Mouse (Mus musculus): ENCODE measurements at regions not wholly inside any gene's neighbourhood (a gene's known extent, or its start where the extent isn't known, plus 50 kb on each side); places are given as distances from the start of the nearest gene placed in this dataset.

DNA sequence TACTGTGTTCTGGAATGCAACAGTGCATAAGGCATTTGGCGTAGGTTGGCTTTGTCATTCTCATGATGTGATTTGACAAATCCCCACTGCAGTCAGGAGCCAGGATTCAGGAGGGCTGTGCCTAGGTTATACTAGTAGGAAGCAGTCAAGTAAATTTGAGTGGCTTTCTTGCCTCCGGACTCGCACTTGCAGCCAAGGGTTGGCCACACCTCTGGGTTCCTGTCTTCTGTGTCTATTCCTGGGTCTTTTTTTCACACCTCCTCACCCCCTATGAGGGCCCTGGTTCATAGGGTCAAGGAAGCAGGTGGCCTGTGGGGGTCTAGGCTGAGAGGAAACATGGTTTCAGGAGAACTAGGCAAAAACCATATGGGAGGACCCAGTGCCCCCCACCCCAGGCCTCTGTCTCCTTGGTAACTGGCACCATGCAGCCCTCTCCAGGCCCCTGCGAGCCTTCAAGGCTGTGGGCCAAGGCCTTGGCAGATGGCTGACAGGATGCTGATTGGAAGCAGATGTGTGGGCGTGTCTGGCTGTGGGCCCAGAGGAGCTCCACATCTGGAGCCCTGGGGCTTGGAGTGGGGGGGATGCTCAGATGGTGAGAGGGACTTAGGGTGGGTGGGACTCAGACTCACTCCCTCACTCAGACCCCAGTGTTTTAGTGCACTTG lies 195.7 kb downstream of the Rgs3 start:
- peak; percentile 35 to 43 for DNase-seq (ENCODE audit: low spot score in 2 of 2)

DNA sequence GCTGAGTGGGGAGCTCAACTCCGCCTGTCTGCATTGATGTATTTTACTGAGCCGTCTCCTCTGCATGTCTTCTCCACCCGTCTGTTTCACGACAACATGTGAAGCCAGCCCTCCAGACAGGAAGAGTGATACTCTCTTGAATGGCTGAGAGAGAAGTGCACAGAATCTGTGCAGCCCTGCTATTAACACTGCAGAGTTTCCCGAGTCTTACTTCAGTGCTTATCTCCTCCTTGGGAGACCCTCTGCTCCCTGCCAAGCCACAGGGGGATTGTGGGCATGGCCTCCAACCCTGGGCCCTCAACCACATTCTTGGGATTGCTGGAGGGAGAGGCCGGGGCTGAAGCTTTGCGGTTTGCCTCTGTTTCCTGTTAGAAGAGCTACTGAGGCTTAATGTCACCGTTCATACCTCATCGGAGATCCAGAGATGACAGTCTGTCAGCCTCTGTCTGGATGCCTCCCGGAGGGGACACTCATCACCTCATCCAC lies 197.1 kb downstream of the Rgs3 start:
- DNase-seq (ENCODE audit: low spot score in 2 of 2), result no peak

DNA sequence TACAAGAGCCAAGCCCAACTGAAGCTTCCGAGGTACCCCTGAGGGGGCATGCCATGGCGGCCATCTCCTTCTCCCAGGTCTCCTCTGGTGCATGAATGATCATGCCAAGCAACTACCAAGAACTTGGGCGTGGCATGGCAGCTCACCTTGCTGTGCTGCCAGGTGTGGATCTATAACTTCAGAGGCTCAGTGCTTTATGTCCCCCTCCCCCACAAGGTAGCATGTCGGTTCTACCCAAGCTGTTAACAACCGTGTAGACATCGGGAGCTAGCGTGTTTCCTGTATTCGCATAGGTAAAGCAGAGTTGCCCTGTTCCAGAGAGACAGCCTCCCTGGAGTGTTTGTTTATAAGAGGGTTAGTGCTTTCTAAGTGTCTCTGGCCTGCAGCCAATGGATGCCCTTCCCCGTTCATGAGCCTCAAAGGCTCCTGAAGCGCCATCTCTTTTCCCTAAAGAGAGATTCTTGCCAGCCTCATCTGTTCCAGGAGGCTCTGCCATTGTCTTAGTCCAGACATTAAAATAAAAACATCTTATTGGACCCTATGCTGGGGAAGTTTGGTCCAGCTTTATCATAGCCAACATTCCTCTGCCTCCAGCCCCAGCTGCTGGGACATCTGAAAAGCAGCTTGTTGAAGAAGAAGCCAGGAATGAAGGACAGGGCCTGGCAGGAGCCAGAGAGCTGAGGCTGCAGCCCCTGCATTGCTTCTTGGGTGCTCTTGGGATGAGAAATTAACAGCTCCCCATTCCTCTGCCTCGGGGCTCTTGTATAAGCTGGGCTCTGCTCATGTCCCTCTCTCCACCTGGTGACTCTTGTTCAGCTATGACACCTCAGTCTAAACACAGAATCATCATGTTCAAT lies 201.3 kb downstream of the Rgs3 start:
- DNase-seq (ENCODE audit: low spot score in 2 of 2), result no peak

DNA sequence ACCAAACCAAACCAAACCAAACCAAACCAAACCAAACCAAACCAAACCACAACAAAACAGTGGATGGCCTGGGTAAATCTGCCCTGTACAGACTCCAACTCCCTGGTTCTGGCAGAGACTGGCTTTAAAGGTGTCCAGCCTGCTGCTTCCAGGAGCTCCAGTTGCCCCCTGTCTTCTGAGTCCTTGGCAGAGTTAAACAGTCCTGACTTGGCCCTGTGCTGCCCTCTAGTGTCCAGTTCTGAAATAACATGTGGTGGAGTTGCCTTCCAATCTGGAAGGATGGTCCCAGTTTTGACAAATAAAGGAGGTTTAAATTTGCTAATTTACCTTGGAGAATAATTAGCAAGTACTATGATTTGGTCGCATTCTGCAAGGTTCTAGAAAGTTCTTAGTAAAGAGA lies 202.0 kb downstream of the Rgs3 start:
- peak; percentile 48 to 66 for DNase-seq (ENCODE audit: low spot score in 2 of 2)

DNA sequence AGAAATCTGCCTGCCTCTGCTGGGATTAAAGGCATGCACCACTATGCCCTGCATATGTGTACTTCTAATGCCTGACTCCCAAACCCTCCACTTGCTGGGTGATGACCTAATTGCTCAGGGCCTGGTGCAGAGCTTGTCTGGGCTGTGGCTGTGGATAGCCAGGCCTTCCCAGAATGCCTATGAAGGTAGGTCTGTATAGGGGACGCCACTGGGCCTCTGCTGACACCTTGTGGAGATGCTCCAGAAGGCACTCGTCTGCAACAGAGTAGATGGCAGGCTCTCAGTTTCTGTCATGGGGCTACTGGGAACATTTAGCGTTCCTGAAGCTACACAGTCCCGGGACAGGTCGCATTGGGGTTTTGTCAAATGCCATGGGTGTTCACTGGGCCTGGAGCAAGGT lies 201.4 kb upstream of the Zfp618 start:
- peak; percentile 49 to 66 for DNase-seq (ENCODE audit: low spot score in 2 of 2)

DNA sequence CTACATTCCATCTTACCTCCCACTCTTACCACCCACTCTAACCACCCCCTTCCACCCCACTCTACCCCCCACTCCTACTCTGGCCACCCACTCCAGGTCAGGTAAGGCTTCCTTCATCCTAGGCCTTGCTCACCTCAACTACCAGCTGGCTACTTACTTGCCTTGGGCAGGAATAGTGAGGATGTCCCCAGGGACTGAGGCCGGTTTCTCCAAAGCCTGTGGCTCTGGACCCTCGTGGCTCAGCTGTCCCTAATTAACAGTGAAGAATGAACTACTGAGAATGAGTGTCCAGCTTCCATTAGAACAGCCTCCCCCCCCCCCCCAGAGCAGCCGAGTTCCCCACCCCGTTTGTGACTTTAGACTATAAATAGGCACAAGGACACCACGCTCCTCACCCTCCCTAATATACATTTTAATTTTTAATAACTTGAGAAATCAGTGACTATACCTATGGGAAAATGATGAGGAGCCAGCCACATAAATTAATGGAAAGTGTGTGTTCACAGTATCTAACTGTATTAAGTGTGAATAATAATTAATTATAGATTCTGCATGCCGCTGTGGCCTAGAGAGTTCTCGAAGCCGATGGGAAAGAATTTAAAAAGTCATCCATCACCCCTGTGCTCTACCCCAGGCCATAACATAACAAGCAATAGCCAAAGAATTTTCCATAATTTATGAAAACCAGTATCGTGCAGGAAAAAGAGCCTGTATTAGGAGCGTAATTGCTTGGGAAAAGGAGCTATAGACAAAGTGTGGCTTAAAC lies 195.7 kb upstream of the Zfp618 start:
- DNase-seq (ENCODE audit: low spot score in 2 of 2), result no peak

DNA sequence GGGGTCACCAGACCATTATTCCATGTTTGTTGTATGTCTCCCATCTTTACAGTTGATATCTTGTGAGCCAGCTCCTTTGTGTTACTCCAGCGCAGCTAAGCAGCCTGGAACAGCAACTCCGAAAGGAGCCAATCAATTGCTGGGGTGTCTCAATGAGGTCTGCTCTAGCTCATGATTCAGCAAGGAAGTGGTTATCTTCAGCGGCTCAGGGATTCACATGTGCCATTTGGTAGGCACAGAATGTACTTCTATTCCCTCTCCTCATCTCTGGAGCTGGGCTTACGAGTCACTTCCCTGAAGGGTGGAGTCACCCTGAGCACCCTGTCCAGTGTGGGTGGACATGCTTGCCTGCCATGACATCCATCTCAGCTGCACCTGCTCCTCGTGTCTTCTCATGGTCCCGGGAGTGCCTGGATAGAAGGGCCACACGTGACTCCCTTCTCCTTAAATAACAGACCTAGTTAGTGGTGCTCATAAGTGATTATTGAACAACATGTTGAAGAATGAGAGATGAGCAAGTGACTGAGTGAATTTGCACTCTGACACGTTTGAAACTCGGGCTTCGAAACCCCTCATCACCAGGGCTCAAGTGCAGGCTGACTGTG lies 190.3 kb upstream of the Zfp618 start:
- DNase-seq (ENCODE audit: low spot score in 2 of 2), result no peak

DNA sequence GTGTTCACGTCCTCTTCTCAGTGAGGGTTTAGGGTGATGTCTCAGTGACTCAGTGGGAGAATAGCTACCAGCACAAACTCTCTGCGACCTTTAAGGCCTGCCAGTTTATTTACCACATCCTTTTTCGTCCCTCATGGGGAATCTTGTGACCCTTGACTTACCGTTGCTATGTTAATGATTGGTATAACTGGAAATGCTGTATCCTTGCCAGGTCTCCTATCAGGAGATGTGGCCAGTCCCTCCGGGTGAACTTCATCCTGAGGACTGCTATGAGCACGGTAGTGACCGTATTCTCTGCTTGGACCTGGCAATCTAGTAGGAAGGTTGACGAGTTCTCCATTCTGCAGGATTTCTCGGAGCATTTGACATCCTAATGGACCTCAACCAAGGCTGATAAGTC lies 188.5 kb upstream of the Zfp618 start:
- no peak for DNase-seq (ENCODE audit: low spot score in 2 of 2)

DNA sequence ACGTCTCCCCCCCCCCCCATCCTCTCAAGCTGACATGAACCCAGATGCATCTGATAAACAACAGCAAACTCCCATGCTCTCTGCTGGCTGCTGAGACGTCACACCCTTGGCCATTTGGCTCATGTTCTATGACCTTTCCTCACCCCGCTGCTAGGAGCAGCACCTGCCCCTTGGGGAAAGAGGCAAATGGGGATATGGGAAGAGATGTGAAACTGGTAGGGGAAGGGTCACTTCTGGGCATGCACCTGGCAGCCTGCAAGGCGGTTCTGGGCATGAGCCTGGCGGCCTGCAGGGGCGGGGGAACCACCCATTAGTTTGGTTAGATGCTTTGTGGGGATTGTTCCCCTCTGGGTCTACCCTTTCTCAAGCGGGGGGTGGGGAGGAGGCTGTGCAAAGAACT lies 187.9 kb upstream of the Zfp618 start:
- DNase-seq (ENCODE audit: low spot score in 2 of 2), result no peak

DNA sequence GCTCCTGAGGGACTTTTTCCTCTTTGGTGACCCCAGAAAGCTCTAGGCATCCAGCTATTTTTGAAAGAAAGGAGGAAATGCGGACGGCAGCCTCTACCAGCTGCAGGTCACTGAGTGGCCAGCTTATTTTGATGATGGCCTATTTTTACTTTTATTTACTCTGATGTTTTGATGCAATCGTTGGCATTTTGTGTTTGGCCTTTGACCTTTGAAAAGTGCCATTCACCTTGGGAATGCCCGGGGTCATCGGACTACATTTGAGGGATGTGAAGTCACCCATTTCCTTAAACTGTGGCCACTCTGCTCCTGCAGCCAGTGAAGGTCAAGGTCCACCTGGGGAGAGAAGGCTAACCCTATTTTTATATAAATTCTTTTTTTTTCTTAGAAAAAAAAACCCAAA lies 186.8 kb upstream of the Zfp618 start:
- DNase-seq (ENCODE audit: low spot score in 2 of 2), result no peak

DNA sequence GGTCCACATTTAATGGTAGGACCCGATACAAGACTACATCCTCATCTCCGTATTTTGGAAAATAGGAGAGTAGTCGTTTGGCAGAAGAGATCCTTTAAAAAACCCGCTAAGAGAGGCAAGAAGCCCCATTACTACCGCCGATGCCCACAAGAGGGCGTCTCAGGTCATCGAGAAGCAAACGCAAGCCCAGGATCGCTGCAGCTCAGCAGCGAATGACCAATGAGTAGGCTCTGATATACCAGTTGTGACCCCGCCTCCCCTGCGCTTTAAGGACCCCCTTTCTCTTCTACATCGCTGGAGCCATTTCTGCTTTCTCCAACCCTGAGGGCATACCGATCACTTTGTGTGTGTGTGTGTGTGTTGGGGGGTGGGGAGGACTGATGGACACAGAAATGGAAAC lies 185.0 kb upstream of the Zfp618 start:
- DNase-seq (ENCODE audit: low spot score in 2 of 2), result peak; percentile 71 to 78

DNA sequence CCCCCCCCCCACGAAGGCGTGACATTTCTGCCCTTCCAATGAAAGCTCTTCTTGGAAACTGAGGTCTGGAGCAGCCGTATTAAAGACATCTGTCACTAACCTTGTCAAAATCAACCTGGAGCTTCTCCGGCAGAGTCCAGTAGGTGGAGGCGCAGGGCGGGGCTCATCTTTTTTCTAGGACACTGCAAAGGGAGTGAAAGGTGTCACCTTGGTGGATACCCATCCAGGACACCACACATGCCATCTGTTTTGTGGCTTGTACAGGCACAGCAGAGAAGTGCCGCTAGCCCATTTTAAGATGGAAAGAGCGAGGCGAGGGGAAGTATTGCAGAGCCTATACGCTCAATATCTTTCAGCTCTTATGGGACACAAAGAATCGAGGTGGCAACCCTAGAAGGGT lies 184.5 kb upstream of the Zfp618 start:
- no peak for DNase-seq (ENCODE audit: low spot score in 2 of 2)

DNA sequence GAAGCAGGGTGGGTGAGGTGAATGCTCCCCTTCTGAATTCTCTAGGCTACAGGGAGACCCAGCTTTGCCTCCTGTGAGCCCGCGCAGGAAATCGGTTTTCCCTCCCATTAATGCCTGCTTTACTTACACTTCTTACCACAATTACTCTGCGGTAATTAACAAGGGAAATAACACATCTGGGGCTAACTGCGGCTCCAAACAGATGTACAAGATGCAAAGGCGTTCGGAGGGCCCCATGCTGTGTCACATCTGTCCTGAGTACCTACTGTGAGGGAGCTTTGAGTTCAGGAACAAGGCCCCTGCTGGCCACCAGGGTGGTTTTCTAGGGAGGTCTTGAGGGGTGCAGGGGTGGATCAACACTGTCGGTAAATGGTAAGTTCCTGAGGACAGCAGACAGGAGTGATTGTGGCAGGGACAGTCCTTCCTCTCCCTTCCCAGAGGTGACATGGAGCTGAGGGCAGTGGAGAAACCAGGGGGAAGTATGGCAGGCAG lies 184.0 kb upstream of the Zfp618 start:
- DNase-seq (ENCODE audit: low spot score in 2 of 2), result no peak

DNA sequence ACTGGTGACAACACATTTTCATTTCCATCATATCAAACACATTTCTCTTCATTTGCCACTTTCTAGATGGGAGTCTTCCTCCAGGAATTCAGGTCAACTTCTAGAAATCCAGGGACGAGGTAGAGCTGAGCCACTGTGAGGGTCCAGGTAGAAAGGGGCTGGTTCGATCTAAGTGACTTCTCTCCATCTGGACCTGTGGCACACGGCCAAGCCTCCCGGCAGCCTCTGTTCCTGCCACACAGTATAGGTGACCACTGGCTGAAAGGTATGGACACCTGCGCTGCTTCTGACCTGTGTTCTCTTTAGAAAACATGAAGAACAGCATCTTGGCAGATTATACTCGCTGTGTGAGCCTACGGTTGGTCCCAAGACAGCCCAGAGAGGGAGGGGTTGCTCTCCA lies 179.7 kb upstream of the Zfp618 start:
- no peak for DNase-seq (ENCODE audit: low spot score in 2 of 2)

DNA sequence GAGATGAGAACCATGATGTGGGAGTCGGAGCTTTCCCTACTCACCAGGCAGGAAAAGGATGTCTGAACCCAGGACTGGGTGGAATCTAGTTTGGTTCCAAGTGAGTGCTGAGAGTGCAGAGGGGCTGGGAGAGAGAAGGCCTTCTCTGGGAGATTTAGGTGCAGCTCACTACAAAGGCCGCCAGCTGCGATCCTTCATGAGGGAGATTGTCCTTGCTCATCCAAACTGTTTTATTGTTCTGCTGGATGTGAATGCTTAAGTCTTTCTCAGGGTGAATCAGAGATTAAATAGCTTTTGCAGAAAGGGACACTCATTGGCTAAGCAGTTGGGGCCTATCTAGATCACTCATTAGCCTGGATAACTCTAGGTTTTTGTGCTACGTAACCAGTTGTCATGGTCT lies 175.7 kb upstream of the Zfp618 start:
- no peak for DNase-seq (ENCODE audit: low spot score in 2 of 2)

DNA sequence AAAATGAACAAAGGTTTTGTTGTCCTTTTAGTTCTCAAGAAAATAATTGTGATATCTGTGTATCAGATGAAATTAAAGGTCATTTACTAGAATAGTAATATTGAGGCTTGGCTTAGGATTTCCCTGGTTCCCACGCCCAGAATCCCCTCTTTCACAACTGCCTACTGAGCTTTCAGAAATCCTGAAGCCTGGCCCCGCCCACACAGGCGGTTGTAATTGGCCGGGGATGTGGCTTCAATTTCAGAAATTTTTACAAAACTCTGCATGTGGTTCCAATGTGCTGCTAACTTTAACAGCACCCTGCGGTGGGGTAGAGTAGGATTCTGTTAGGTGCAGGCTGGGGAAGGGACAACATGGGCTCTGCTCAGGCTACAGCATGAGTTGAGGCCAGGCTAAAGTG lies 171.8 kb upstream of the Zfp618 start:
- DNase-seq (ENCODE audit: low spot score in 2 of 2), result no peak

DNA sequence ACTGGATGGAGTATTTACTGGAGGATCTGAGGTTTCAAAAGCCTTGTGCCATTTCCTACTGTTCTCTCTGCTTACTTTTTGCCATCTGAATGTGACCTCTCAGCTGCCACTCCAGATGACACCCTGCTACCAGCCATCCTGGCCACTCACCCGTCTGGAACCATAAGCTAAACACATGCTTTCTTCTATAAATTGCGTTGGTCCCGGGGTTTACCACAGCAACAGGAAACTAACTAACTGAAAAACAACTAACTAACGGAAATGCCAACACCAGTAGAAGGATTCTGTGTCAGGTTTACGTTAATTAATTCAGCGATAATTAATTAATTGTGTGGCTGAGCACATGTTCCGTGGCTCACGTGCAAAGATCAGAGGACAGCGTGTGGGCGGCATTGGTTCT lies 169.8 kb upstream of the Zfp618 start:
- no peak for DNase-seq (ENCODE audit: low spot score in 2 of 2)

DNA sequence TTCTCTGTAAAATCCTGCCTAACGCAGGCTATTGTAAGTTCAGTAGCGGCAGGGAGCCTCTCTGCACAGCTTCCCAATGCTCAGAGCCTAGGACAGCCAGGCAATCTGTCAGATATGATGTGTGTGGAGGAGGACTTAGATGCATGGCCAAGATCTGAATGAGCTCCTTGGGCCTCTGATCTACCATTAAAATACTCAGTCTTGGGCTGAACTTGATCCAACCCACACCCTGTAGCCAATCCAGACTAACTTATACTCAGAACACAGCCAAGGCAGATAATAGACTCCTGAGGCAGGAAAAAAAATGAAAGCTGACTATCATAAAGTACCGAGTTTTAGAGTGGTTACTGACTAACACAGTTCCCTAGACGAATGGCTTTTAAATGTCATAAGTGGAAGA lies 165.4 kb upstream of the Zfp618 start:
- DNase-seq (ENCODE audit: low spot score in 2 of 2), result no peak

DNA sequence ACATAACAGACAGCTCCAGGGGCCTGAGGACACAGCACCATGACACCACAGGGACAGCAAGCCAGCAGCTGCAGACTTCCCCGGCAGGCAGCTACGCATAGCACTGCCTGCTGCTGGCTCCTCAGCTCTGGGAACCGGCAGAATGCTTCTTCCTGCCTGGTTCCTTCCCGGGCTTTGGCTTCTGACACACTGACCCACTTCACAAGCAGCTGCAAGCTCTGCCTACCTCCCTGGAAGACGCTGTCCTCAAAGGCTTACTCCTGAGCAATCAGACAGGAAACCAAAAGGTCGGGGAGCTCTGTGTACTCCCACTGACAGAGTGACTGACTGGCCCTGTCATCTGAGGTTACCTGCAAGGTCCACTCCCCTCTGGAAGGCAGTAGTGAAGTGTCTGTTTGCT lies 159.5 kb upstream of the Zfp618 start:
- no peak for DNase-seq (ENCODE audit: low spot score in 2 of 2)

DNA sequence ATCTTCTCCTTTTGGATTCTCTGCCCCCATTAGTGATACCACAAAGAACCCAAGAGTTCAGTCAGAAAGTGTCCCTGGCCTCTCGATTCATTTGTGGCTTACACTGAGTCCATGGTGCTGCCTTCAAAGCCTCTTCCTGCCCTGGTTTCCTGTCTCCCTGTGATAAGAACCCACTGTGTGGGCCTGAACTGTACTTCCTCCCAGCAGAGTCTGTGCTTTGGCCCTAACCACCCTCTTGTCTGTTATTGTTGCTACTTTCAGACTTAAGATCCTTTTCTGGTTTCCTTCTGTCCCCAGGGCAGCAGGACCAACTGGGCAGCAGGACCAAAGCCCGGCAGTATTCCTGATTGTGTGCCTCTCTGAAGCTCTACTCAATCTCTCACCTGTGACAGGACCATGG lies 158.6 kb upstream of the Zfp618 start:
- no peak for DNase-seq (ENCODE audit: low spot score in 2 of 2)

DNA sequence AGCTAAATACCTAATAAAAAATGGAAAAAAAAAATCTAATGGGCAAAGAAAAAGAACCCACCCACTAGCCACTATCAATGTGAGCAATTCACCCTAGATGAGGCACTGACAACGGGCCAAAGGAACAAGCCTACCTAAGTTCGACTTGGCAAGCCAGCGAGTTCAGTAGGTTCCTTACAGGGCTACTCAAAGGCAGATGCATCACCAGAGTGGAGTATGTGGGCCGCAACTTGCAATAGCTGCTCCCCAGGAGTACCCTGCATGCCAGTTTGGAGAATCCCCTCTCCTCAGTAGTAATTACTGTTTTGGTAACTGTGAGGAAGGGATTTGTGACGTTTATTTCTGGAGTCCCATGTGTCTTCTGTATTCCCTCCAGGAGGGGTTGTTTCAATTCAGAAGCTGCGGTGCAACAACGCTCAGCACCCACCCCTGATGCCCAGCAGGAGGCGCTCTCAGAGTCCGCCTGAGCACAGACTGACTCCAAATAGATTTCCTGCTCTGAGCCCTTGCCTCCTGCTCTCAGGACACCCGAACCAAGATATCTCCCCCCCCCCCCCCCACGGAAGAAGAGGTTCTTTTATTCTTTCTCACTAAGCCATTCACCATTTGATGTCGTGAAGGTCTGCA lies 157.3 kb upstream of the Zfp618 start:
- no peak for DNase-seq (ENCODE audit: low spot score in 2 of 2)
